Mouse (Mus musculus): Measurements from ENCODE around the gene Cmklr1.

- TF ChIP-seq CTCF (conservative IDR thresholded peaks at IDR 0.05; ENCODE audit: low read length), result no peak
- TF ChIP-seq POU5F1 (IDR thresholded peaks at IDR 0.05; ENCODE audit: borderline replicate concordance, low read length), result no peak
- no peak for TF ChIP-seq NANOG (IDR thresholded peaks at IDR 0.05; ENCODE audit: borderline replicate concordance, low read length)
Measured at GRCm38 (mm10) chr5:113596252-113596651, 54.0 kb downstream of the Cmklr1 start.

Data from E14TG2a.4 (cell line).